Mouse (Mus musculus) gonadal fat pad, adult 2 months (tissue): ENCODE data around the gene Ccl26. TPM values are rescaled to one million over a fixed set of nuclear protein-coding genes. Genes with fewer than 3 reads are reported as not detected.

Source experiments
- DNase-seq: peaks from one replicate; pipeline ENCODE4 v3.0.0-alpha.2; 2012; ENCODE audit warnings: low read depth
- polyA plus RNA-seq: library from polyadenylated mRNA; depleted of rRNA; stranded (reverse); fragments of >200 nt; gene quantifications from 2 replicates; pipeline ENCODE4 v1.2.3, GENCODE M21; 2012; rRNA removed

Ccl26 gene
- polyA plus RNA-seq, 1 experiment: not detected

GRCm38 (mm10) chr5:135537794-135538214 lies 25.6 kb downstream of the Ccl26 start:
- DNase-seq: no peak

GRCm38 (mm10) chr5:135537326-135537725 lies 26.0 kb downstream of the Ccl26 start:
- no peak for DNase-seq

GRCm38 (mm10) chr5:135535867-135536266 lies 27.5 kb downstream of the Ccl26 start:
- DNase-seq: no peak

- no peak for DNase-seq
Observed at GRCm38 (mm10) chr5:135533431-135533830, 29.9 kb downstream of the Ccl26 start.

GRCm38 (mm10) chr5:135531306-135531845 lies 32.0 kb downstream of the Ccl26 start:
- DNase-seq: no peak

- no peak for DNase-seq
Observed at GRCm38 (mm10) chr5:135529964-135530363, 33.4 kb downstream of the Ccl26 start.

- DNase-seq: no peak
Observed at GRCm38 (mm10) chr5:135529310-135529709, 34.1 kb downstream of the Ccl26 start.

GRCm38 (mm10) chr5:135527986-135528385 lies 35.4 kb downstream of the Ccl26 start:
- DNase-seq: no peak

- no peak for DNase-seq
Observed at GRCm38 (mm10) chr5:135524660-135525560, 38.5 kb downstream of the Ccl26 start.

GRCm38 (mm10) chr5:135524087-135524486 lies 39.3 kb downstream of the Ccl26 start:
- no peak for DNase-seq

- DNase-seq: no peak
Observed at GRCm38 (mm10) chr5:135522111-135522722, 41.2 kb downstream of the Ccl26 start.

- no peak for DNase-seq
Observed at GRCm38 (mm10) chr5:135517348-135517883, 46.0 kb downstream of the Ccl26 start.

- DNase-seq: no peak
Observed at GRCm38 (mm10) chr5:135513131-135513530, 50.2 kb downstream of the Ccl26 start.

GRCm38 (mm10) chr5:135511105-135511504 lies 52.3 kb downstream of the Ccl26 start:
- DNase-seq: no peak

Other genes with a start within 250 kb of the Ccl26 start
- 0.10 TPM in 1 of 2 replicates, not detected in the other for gene Fkbp6, start 213.5 kb downstream of the Ccl26 start, polyA plus RNA-seq
- gene Trim50, start 210.3 kb downstream of the Ccl26 start, polyA plus RNA-seq: not detected in 2 replicates
- 20.4 and 28.4 TPM in 2 replicates for gene Nsun5, start 193.6 kb downstream of the Ccl26 start, polyA plus RNA-seq
- 7.1 and 13.9 TPM in 2 replicates for gene Pom121, start 169.0 kb downstream of the Ccl26 start, polyA plus RNA-seq
- 28.8 and 34.9 TPM in 2 replicates for gene Hip1, start 18.4 kb downstream of the Ccl26 start, polyA plus RNA-seq
- gene Ccl24, start 9.5 kb upstream of the Ccl26 start, polyA plus RNA-seq: 10.5 and 12.6 TPM in 2 replicates
- gene Rhbdd2, start 69.0 kb upstream of the Ccl26 start, polyA plus RNA-seq: 48.0 and 52.7 TPM in 2 replicates
- 227 and 302 TPM in 2 replicates for gene Por, start 106.5 kb upstream of the Ccl26 start, polyA plus RNA-seq
- 118 and 209 TPM in 2 replicates for gene Tmem120a, start 180.9 kb upstream of the Ccl26 start, polyA plus RNA-seq
- 1.9 and 2.7 TPM in 2 replicates for gene Styxl1, start 214.8 kb upstream of the Ccl26 start, polyA plus RNA-seq
- 491 and 596 TPM in 2 replicates for gene Mdh2, start 214.9 kb upstream of the Ccl26 start, polyA plus RNA-seq
- 0.04 and 0.08 TPM in 2 replicates for gene Srrm3, start 243.3 kb upstream of the Ccl26 start, polyA plus RNA-seq